Mouse (Mus musculus) heart, adult 9 months (tissue): ENCODE measurements around the gene Bbs7.
A peak's percentile ranks its signal among the peaks of the same experiment; 100 is the strongest.

Experiments
- DNase-seq, 2 experiments: peaks; one replicate each; pipeline ENCODE4 v3.0.0; 2022; ENCODE audit warnings: low spot score in 2 of 2

Bbs7 gene

GRCm38 (mm10) chr3:36551851-36552384 lies 61.4 kb downstream of the Bbs7 start:
- no peak for DNase-seq

- peak; percentile 48 to 69 for DNase-seq
These were observed 61.9 kb downstream of the Bbs7 start for GRCm38 (mm10) chr3:36551343-36551742.

DNA sequence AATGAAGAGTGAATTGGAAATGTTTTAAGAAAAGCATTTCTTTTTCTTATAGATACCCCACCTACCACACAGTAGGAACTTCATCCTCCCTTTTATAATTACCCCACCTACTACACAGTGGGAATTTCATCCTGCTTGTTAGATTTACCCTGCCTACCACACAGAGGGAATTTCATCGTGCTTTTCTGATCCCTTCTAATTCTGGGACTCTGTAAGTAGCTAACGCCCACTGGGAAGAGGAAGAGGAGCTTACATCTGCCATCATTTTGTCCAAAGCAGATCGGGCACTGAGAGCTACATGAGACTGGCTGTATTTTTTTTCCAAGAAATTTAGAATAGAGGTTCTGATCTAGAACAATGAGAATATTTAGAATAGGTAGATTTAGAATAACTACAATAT lies 68.3 kb downstream of the Bbs7 start:
- DNase-seq = no peak

GRCm38 (mm10) chr3:36541399-36541798 lies 71.9 kb downstream of the Bbs7 start:
- DNase-seq = no peak

DNA sequence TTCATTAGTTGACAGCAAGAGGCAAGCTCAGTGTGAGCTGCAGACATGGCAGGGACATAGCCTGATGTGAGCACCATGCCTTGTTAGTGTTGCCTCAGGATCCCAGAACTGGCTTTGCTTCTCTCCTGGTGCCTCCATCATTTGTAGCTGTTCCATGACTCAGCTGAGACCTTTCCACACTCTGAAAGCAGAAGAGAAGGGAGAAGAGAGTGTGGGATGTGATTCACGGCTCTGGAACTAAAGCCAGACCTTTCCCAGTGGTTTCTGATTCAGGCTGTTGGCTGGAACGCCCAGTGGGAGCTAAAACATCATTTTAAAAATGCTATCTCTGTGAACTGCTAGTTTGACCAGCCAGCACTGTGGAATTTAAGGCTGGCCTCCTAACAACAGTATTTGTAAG lies 72.5 kb downstream of the Bbs7 start:
- DNase-seq = peak; percentile 11 to 44

GRCm38 (mm10) chr3:36537701-36538470 lies 75.4 kb downstream of the Bbs7 start:
- peak in 1 of 2 experiments; percentile 39 for DNase-seq

DNA sequence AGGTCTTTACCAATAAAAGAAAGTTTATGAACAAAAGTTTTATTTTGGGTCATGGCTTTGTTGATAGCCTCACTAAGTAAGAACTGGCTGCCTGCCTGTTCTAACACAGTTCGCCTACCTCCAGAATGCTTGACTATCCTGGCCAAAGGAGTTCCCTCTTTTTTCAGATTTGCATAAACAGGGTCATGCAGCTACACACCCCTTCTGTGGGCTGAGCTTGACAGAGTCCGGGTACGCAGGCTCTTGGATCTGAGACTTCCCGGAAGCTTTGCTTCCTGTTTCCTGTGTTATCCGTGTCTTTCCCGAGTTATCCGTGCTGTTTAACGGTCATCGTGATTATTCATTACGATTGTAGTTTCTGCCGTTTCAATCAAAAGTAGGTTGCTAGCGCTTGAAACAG lies 77.2 kb downstream of the Bbs7 start:
- DNase-seq = no peak

DNA sequence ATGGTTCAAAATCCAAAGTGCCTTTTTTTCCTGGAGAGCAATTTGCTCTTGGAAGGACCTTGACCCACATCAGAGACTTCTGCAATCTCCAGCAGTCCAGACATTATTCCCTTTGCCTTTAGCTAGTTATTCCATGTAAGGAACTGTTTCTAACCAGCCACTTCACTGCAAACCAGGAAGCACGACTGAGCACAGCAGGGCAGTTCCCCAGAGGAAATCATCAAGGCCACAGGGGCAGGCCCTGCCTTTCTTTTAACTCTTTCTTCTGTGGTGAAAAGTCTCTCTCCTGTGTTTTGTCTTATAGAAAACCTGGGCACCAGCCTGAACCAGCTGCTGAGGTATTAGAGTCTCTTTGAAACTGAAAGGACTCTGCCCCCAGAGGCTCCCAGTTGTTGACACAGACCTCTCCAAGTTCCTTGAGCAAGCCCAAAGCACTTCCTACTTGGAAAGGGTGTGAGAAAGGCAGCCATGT lies 80.0 kb downstream of the Bbs7 start:
- DNase-seq = no peak

DNA sequence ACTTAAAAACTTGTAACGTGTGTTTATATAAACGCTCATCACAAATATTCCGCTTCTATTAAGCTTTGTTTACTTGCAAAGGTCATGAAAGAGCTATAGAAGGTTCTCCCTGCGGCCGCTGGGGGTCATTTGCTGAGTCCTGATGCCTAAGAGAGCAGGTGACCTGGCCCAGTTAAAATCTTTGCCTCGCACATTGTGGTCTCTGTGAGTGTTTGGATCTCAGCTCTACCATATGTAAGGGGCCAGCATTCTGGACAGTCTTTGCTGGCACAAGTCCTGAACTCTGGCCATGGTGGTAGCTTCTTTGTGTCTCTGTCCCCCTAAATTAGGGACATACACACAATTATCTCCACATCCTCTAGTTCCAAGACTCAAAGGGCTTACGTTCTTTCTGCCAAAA lies 80.5 kb downstream of the Bbs7 start:
- DNase-seq = no peak

- no peak for DNase-seq
These were observed 81.2 kb downstream of the Bbs7 start for GRCm38 (mm10) chr3:36531979-36532542.

DNA sequence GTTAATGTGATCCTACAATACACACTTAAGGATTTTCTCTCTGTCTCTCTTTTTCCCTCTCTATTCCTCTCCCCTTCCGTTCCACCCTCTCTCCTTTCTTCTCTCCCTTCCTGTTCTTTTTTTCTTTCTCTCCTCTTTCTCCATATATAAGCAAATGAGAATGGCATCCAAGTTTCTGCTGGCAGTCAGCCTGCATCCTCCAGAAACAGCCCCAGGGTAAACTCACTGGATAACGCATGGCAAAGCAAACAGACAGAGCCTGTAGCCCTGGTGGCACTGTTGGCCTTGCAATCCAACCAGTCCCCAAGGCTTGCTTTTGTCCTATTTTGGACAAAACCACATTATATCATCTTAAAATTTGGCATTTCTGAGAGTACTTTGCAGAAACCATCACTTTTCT lies 82.0 kb downstream of the Bbs7 start:
- no peak for DNase-seq

- no peak for DNase-seq
These were observed 82.5 kb downstream of the Bbs7 start for GRCm38 (mm10) chr3:36530781-36531180.

GRCm38 (mm10) chr3:36530345-36530744 lies 82.9 kb downstream of the Bbs7 start:
- peak; percentile 62 to 63 for DNase-seq

GRCm38 (mm10) chr3:36524466-36524865 lies 88.8 kb downstream of the Bbs7 start:
- DNase-seq = no peak
